Mouse (Mus musculus): ENCODE data around the gene Prok2. TPM values are rescaled to one million over a fixed set of nuclear protein-coding genes. Genes with fewer than 3 reads are reported as not detected.

The Prok2 gene
- 0.31 TPM in 1 of 2 replicates, not detected in the other for polyA plus RNA-seq (2016; fragmentation: Nextera tagmentation; extraction: Ambion mirVana)

DNA sequence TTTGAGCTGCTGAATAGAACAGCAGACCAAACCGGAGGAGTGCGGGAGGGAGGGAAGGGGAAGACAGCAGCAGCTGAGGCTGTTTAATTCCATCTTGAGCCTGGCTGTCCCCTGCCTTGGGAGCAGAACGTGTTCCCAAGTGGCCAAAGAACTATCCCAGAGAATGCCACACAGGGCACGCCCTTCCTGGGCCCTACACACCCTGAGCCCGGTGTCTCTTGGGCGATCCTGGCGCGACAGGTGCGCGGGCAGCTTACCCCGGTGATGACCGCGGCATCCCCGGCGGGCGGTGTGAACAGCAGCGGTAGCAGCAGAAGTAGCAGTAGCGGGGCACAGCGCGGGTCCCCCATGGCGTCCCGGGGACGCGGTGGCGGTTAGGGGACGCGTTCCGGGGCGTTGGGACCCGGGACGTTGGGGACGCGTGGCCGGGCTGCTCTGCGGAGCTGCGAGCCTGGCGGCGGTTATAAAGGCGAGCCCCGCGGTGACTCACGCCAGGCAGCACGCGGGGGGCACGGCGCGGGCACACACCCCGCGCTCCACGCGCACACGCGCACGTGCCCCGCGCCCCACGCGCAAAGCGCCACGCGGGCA lies at the start of gene Prok2:
Gene Prok2, minus strand, starts transcription at position 422 of the 591 bp plus-strand sequence.
- Histone ChIP-seq H3K9me3 (no peaks in the 10 kb centered on the region), H3K9ac (replicated peaks) (peak within 1 kb of the TSS; percentile 59), H3K36me3 (no peaks in the 10 kb centered on the region), H3K27ac (replicated peaks) (no peak within 1 kb of the TSS), H3K27me3 (peaks cover 60% of the 10 kb centered on the region), H3K4me1 (peaks cover 21% of the 10 kb centered on the region), H3K4me3 (peak within 1 kb of the TSS; percentile 56), H3K4me2 (replicated peaks) (peak within 1 kb of the TSS; percentile 99)
- WGBS: under 1% methylated on average over 51 of the region's 61 CpGs
- ATAC-seq (ENCODE audit: low FRiP score, low read depth): 0 out of 2 replicates have a peak, but pooled peaks have one; percentile 9

DNA sequence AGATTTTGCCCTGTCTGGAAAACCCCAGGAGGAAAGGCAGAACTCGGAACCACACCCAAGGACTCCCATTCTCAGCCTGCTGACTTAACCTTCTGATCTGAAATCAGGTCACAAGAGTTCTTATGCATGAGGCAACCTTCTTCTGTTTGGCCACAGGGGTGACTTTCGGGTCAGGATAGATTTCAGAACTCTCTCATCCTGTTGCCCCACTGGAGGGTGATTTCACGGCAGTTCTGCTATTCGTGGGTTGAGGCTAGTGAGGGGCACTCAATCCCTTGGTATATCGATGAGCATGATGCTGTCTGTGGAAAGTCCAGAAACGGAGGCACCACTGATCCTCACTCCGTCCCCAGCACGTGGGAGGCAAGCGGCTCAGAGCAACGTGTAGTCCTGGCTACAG lies 48.5 kb upstream of the Prok2 start:
- Histone ChIP-seq H3K4me2 (replicated peaks) (no peak overlapping the region), H3K9ac (replicated peaks) (no peak overlapping the region), H3K27ac (replicated peaks) (no peak overlapping the region), H3K9me3 (no peaks in the 10 kb centered on the region), H3K4me1 (no peaks in the 10 kb centered on the region), H3K36me3 (no peaks in the 10 kb centered on the region), H3K27me3 (0 out of 2 replicates have a peak, but pooled peaks cover 5% of the 10 kb centered on the region), H3K4me3 (no peak overlapping the region)
- no peak for ATAC-seq (ENCODE audit: low FRiP score, low read depth)
- 75% methylated on average over 10 of the region's 10 CpGs for WGBS

GRCm38 (mm10) chr6:99768495-99768894 lies 42.3 kb upstream of the Prok2 start:
- Histone ChIP-seq H3K4me2 (replicated peaks) (no peak overlapping the region), H3K9me3 (no peaks in the 10 kb centered on the region), H3K4me3 (no peak overlapping the region), H3K27me3 (0 out of 2 replicates have a peak, but pooled peaks cover 4% of the 10 kb centered on the region), H3K36me3 (no peaks in the 10 kb centered on the region), H3K9ac (replicated peaks) (no peak overlapping the region), H3K4me1 (peaks cover 4% of the 10 kb centered on the region; the same call in 1 of the 2 replicates), H3K27ac (replicated peaks) (no peak overlapping the region)
- 43% methylated on average over 5 of the region's 5 CpGs for WGBS
- ATAC-seq (ENCODE audit: low FRiP score, low read depth): no peak

GRCm38 (mm10) chr6:99764916-99765315 lies 38.7 kb upstream of the Prok2 start:
- no peak overlapping the region for H3K9ac ChIP-seq (replicated peaks)
- no peak overlapping the region for H3K4me2 ChIP-seq (replicated peaks)
- no peak overlapping the region for H3K4me3 ChIP-seq
- 0 out of 2 replicates have a peak, but pooled peaks cover 4% of the 10 kb centered on the region for H3K27me3 ChIP-seq
- H3K4me1 ChIP-seq: peaks cover 11% of the 10 kb centered on the region; the same call in 1 of the 2 replicates
- WGBS: 92% methylated on average over 3 of the region's 3 CpGs
- H3K27ac ChIP-seq (replicated peaks): no peak overlapping the region
- no peaks in the 10 kb centered on the region for H3K36me3 ChIP-seq
- ATAC-seq (ENCODE audit: low FRiP score, low read depth): no peak
- no peaks in the 10 kb centered on the region for H3K9me3 ChIP-seq

- H3K36me3 ChIP-seq: no peaks in the 10 kb centered on the region
- WGBS: 65% methylated on average over 14 of the region's 14 CpGs
- H3K9me3 ChIP-seq: no peaks in the 10 kb centered on the region
- no peak overlapping the region for H3K4me2 ChIP-seq (replicated peaks)
- H3K9ac ChIP-seq (replicated peaks): no peak overlapping the region
- peaks cover 7% of the 10 kb centered on the region; the same call in 1 of the 2 replicates for H3K4me1 ChIP-seq
- H3K4me3 ChIP-seq: no peak overlapping the region
- 0 out of 2 replicates have a peak, but pooled peaks cover 4% of the 10 kb centered on the region for H3K27me3 ChIP-seq
- ATAC-seq (ENCODE audit: low FRiP score, low read depth): no peak
- H3K27ac ChIP-seq (replicated peaks): 0 out of 2 replicates have a peak overlapping the region, but pooled peaks have one; percentile 25
Observed at GRCm38 (mm10) chr6:99762069-99762985, 36.1 kb upstream of the Prok2 start.

GRCm38 (mm10) chr6:99756105-99756504 lies 29.9 kb upstream of the Prok2 start:
- Histone ChIP-seq H3K9ac (replicated peaks) (no peak overlapping the region), H3K4me2 (replicated peaks) (no peak overlapping the region), H3K9me3 (no peaks in the 10 kb centered on the region), H3K27ac (replicated peaks) (no peak overlapping the region), H3K27me3 (peaks cover 4% of the 10 kb centered on the region; the same call in 1 of the 2 replicates), H3K4me3 (no peak overlapping the region), H3K36me3 (no peaks in the 10 kb centered on the region), H3K4me1 (no peaks in the 10 kb centered on the region)
- 86% methylated on average over 9 of the region's 9 CpGs for WGBS
- no peak for ATAC-seq (ENCODE audit: low FRiP score, low read depth)

DNA sequence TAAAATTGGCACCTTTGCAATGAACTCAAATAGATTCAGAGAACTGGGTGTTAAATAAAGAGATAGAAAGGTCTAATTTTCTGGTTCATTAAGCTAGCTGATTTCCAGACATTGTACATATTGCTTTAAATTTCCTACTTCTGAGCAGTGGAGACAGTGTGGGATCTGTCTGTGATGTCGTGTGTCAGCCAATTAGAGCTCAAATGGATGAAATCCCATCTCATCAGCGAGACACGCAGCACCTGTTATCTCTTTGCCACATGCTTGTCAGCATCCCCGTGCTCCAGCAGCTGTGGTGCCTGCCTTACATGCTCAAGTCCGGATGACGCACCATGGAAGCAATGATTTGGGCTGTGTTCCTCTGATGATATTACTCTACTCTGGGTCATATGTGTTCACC lies 25.1 kb upstream of the Prok2 start:
- H3K27me3 ChIP-seq: peaks cover 4% of the 10 kb centered on the region; the same call in 1 of the 2 replicates
- WGBS: 74% methylated on average over 6 of the region's 6 CpGs
- ATAC-seq (ENCODE audit: low FRiP score, low read depth): no peak
- H3K36me3 ChIP-seq: no peaks in the 10 kb centered on the region
- H3K27ac ChIP-seq (replicated peaks): no peak overlapping the region
- H3K9ac ChIP-seq (replicated peaks): no peak overlapping the region
- no peaks in the 10 kb centered on the region for H3K4me1 ChIP-seq
- no peak overlapping the region for H3K4me3 ChIP-seq
- no peaks in the 10 kb centered on the region for H3K9me3 ChIP-seq
- no peak overlapping the region for H3K4me2 ChIP-seq (replicated peaks)

DNA sequence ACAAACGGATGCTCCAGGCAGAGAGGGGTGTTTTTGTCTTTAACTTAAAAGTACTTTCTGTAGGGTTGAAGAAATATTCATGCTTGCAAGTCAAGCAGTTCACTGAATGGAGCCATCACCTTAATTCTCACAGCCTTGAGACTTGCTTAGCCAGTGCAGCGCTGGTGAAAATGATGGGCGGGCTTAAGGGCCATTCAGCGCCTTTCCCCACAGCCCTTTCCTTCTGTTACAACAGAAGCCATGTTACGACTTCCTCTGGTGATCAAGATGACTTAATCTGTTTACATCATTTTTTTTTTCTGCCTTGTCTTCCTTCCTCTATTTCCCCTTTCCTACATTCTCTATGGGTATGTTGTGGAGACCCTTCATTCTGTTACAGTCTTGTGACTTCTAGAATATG lies 20.1 kb upstream of the Prok2 start:
- no peak overlapping the region for H3K4me3 ChIP-seq
- no peak overlapping the region for H3K4me2 ChIP-seq (replicated peaks)
- no peak for ATAC-seq (ENCODE audit: low FRiP score, low read depth)
- H3K9ac ChIP-seq (replicated peaks): no peak overlapping the region
- 80% methylated on average over 5 of the region's 5 CpGs for WGBS
- no peaks in the 10 kb centered on the region for H3K9me3 ChIP-seq
- no peaks in the 10 kb centered on the region for H3K36me3 ChIP-seq
- no peaks in the 10 kb centered on the region for H3K4me1 ChIP-seq
- H3K27ac ChIP-seq (replicated peaks): no peak overlapping the region
- no peaks in the 10 kb centered on the region for H3K27me3 ChIP-seq

DNA sequence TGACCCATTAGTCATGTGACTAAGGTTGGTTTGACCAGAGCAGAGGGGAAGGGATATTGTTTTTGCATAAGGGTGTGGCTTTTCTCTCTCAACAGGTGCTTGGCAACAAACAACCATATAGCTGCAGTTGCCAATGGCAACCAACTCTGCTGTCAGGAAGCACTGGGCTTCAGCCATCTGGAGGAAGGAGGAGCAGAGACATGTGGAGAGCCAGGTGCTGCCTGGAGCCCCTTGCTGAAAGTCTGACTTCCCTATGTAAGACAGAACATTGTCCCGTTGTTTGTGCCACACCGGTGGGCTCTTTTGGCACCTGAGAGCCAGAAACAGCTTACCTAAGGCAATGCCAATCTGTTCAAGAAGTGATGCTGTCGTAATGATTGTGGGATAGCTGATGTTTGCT lies 16.7 kb upstream of the Prok2 start:
- WGBS: 78% methylated on average over 3 of the region's 3 CpGs
- Histone ChIP-seq H3K4me2 (replicated peaks) (no peak overlapping the region), H3K4me3 (no peak overlapping the region), H3K27ac (replicated peaks) (no peak overlapping the region), H3K36me3 (no peaks in the 10 kb centered on the region), H3K4me1 (no peaks in the 10 kb centered on the region), H3K9ac (replicated peaks) (no peak overlapping the region), H3K27me3 (no peaks in the 10 kb centered on the region), H3K9me3 (no peaks in the 10 kb centered on the region)
- no peak for ATAC-seq (ENCODE audit: low FRiP score, low read depth)

GRCm38 (mm10) chr6:99734666-99735065 lies 8.5 kb upstream of the Prok2 start:
- no peak overlapping the region for H3K27ac ChIP-seq (replicated peaks)
- no peak overlapping the region for H3K4me2 ChIP-seq (replicated peaks)
- ATAC-seq (ENCODE audit: low FRiP score, low read depth): no peak
- no peaks in the 10 kb centered on the region; the same call in 1 of the 2 replicates for H3K27me3 ChIP-seq
- no peaks in the 10 kb centered on the region for H3K4me1 ChIP-seq
- no peak overlapping the region for H3K4me3 ChIP-seq
- WGBS: 84% methylated on average over 5 of the region's 5 CpGs
- no peaks in the 10 kb centered on the region for H3K36me3 ChIP-seq
- no peaks in the 10 kb centered on the region for H3K9me3 ChIP-seq
- H3K9ac ChIP-seq (replicated peaks): no peak overlapping the region

DNA sequence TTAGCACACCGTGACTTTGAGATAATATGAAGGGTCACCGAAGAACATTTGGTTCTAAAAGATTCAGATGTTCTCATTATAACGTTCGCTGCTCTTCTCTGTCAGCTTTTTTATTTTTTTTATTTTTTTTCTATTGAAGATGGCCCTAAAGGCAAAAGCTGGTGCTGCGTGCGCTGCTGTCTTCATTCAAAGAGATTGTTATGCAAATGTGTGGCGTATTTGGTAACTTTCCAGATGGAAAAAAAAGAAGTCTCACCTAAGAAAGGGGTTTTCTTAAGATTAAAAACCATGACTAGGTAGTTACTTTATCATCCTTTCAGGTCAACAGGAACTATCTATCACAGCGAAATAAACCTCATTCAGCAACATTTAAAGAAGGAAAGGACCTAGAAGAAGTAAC lies 6.5 kb upstream of the Prok2 start:
- no peak for ATAC-seq (ENCODE audit: low FRiP score, low read depth)
- no peak overlapping the region for H3K9ac ChIP-seq (replicated peaks)
- no peak overlapping the region for H3K4me3 ChIP-seq
- H3K4me1 ChIP-seq: no peaks in the 10 kb centered on the region
- H3K36me3 ChIP-seq: no peaks in the 10 kb centered on the region
- H3K27me3 ChIP-seq: peaks cover 18% of the 10 kb centered on the region
- no peak overlapping the region for H3K4me2 ChIP-seq (replicated peaks)
- no peak overlapping the region for H3K27ac ChIP-seq (replicated peaks)
- H3K9me3 ChIP-seq: no peaks in the 10 kb centered on the region
- 71% methylated on average over 8 of the region's 8 CpGs for WGBS

GRCm38 (mm10) chr6:99731926-99732325 lies 5.7 kb upstream of the Prok2 start:
- 82% methylated on average over 4 of the region's 4 CpGs for WGBS
- Histone ChIP-seq H3K9ac (replicated peaks) (no peak overlapping the region), H3K27ac (replicated peaks) (no peak overlapping the region), H3K27me3 (peaks cover 25% of the 10 kb centered on the region), H3K9me3 (no peaks in the 10 kb centered on the region), H3K36me3 (no peaks in the 10 kb centered on the region), H3K4me1 (peaks cover 5% of the 10 kb centered on the region), H3K4me3 (no peak overlapping the region), H3K4me2 (replicated peaks) (no peak overlapping the region)
- no peak for ATAC-seq (ENCODE audit: low FRiP score, low read depth)

All from midbrain, embryonic 12.5 days (tissue).